Mouse (Mus musculus): ENCODE data around the gene Arhgdig. TPM values are rescaled to one million over a fixed set of nuclear protein-coding genes. Genes with fewer than 3 reads are reported as not detected.
"Not testable (repeated sequence)": the region's sequence is repeated elsewhere in the genome, so short reads cannot be mapped to it uniquely, and the experiment has no call there.

Arhgdig gene
- polyA plus RNA-seq, 1 experiment from 2014 or later, result 39.2 TPM

DNA sequence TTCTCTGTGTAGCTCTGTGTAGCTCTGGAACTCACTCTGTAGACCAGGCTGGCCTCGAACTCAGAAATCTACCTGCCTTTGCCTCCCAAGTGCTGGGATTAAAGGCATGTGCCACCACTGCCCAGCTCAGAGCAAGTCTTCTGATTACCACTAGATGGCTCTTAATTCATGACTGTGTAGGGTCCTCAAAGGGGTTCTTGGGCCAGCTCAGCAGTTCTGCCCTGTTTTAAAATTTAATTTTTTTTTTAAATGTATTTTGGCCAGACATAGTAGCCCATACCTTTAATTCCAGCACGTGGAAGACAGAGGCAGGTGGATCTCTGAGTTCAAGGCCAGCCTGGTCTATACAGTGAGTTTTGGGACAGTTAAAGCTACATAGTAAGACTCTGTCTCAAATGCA lies 32.3 kb downstream of the Arhgdig start:
- not testable (repeated sequence) for DNase-seq (ENCODE audit: low spot score); H3K9ac ChIP-seq (ENCODE audit: low read depth, low read length); H3K4me3 ChIP-seq (ENCODE audit: low read depth, low read length); H3K27ac ChIP-seq (replicated peaks; ENCODE audit: low read depth, low read length); H3K4me2 ChIP-seq (ENCODE audit: low read depth, low read length); H3K4me1 ChIP-seq (ENCODE audit: control insufficient read depth, insufficient read depth, low read length); H3K27me3 ChIP-seq (replicated peaks; ENCODE audit: control insufficient read depth, insufficient read depth, low read length); ATAC-seq (ENCODE audit: low read depth); H3K9me3 ChIP-seq (ENCODE audit: control insufficient read depth, low read length)
- 90% methylated on average over 2 of the region's 2 CpGs for WGBS
- H3K36me3 ChIP-seq (ENCODE audit: control insufficient read depth, insufficient read depth, low read length), result peaks cover 30% of the 10 kb centered on the region; the same call in 1 of the 2 replicates

- H3K4me2 ChIP-seq (ENCODE audit: low read depth, low read length), result no peak overlapping the region
- no peaks in the 10 kb centered on the region for H3K9me3 ChIP-seq (ENCODE audit: control insufficient read depth, low read length)
- H3K36me3 ChIP-seq (ENCODE audit: control insufficient read depth, insufficient read depth, low read length), result peaks cover 8% of the 10 kb centered on the region; the same call in 1 of the 2 replicates
- no peaks in the 10 kb centered on the region for H3K27me3 ChIP-seq (replicated peaks; ENCODE audit: control insufficient read depth, insufficient read depth, low read length)
- ATAC-seq (ENCODE audit: low read depth) (no peak), DNase-seq (ENCODE audit: low spot score) (no peak)
- H3K4me1 ChIP-seq (ENCODE audit: control insufficient read depth, insufficient read depth, low read length), result no peaks in the 10 kb centered on the region
- no peak overlapping the region for H3K27ac ChIP-seq (replicated peaks; ENCODE audit: low read depth, low read length)
- 91% methylated on average over 2 of the region's 2 CpGs for WGBS
- H3K4me3 ChIP-seq (ENCODE audit: low read depth, low read length), result no peak overlapping the region
- no peak overlapping the region for H3K9ac ChIP-seq (ENCODE audit: low read depth, low read length)
These were observed 39.5 kb downstream of the Arhgdig start for GRCm38 (mm10) chr17:26168039-26168438.

GRCm38 (mm10) chr17:26162736-26163135 lies 44.9 kb downstream of the Arhgdig start:
- Histone ChIP-seq H3K4me1 (ENCODE audit: control insufficient read depth, insufficient read depth, low read length) (no peaks in the 10 kb centered on the region), H3K4me3 (ENCODE audit: low read depth, low read length) (no peak overlapping the region), H3K9me3 (ENCODE audit: control insufficient read depth, low read length) (no peaks in the 10 kb centered on the region), H3K36me3 (ENCODE audit: control insufficient read depth, insufficient read depth, low read length) (peaks cover 8% of the 10 kb centered on the region; the same call in 1 of the 2 replicates), H3K9ac (ENCODE audit: low read depth, low read length) (no peak overlapping the region), H3K27ac (replicated peaks; ENCODE audit: low read depth, low read length) (no peak overlapping the region), H3K27me3 (replicated peaks; ENCODE audit: control insufficient read depth, insufficient read depth, low read length) (no peaks in the 10 kb centered on the region), H3K4me2 (ENCODE audit: low read depth, low read length) (no peak overlapping the region)
- DNase-seq (ENCODE audit: low spot score) (no peak), ATAC-seq (ENCODE audit: low read depth) (no peak)
- 85% methylated on average over 1 of the region's 1 CpGs for WGBS

DNA sequence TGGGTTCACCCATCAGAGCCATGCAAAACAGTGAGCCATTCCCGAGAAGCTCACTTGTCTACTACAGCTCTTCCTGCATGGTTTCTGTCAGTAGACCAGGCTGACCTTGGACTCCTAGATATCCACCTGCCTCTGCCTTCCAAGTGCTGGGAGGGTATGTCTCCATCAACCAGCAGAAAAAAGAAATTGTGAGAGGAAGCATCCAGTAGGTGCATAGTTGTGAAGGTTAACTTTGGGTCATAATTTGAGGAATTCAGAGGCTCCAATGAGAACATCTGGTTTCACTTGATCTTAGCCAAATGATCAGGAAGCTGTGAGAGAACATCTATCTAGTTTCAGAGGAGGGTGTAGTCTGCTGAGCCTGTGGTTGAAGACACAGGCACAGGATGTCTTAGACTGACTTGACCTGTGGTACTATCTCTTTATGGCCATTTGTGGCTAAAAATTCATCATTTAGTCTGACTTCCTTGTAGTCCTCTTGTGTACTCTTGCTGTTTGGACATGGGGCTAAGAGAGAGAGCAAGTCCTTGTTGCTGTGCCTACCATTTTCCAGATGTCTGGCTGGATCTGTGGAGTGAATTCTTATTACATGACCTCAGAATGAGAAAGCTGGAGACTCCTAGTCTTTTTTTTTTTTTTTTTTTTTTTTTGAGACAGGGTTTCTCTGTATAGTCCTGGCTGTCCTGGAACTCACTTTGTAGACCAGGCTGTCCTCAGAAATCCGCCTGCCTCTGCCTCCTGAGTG lies 55.5 kb downstream of the Arhgdig start:
- no peak for ATAC-seq (ENCODE audit: low read depth)
- WGBS, result 96% methylated on average over 2 of the region's 2 CpGs

More for the DNA sequence above, 55.5 kb downstream of the Arhgdig start:
- H3K27ac ChIP-seq (replicated peaks; ENCODE audit: low read depth, low read length), result no peak overlapping the region
- no peak overlapping the region for H3K4me2 ChIP-seq (ENCODE audit: low read depth, low read length)
- no peak overlapping the region for H3K4me3 ChIP-seq (ENCODE audit: low read depth, low read length)
- no peaks in the 10 kb centered on the region for H3K4me1 ChIP-seq (ENCODE audit: control insufficient read depth, insufficient read depth, low read length)
- no peak overlapping the region for H3K9ac ChIP-seq (ENCODE audit: low read depth, low read length)
- peaks cover 73% of the 10 kb centered on the region for H3K36me3 ChIP-seq (ENCODE audit: control insufficient read depth, insufficient read depth, low read length)
- H3K9me3 ChIP-seq (ENCODE audit: control insufficient read depth, low read length), result peaks cover 7% of the 10 kb centered on the region; the same call in 1 of the 2 replicates
- no peaks in the 10 kb centered on the region for H3K27me3 ChIP-seq (replicated peaks; ENCODE audit: control insufficient read depth, insufficient read depth, low read length)
- DNase-seq (ENCODE audit: low spot score), result no peak

Other genes starting within 250 kb of the Arhgdig start
- gene Capn15, start 222.0 kb downstream of the Arhgdig start, polyA plus RNA-seq (2014; fragmentation: Nextera tagmentation; extraction: Ambion mirVana), result 25.2 and 25.8 TPM in 2 replicates
- gene Rab11fip3, start 138.2 kb downstream of the Arhgdig start, polyA plus RNA-seq (2014; fragmentation: Nextera tagmentation; extraction: Ambion mirVana), result 15.8 and 17.7 TPM in 2 replicates
- 15.7 and 18.5 TPM in 2 replicates for gene Decr2, start 117.4 kb downstream of the Arhgdig start, polyA plus RNA-seq (2014; fragmentation: Nextera tagmentation; extraction: Ambion mirVana)
- 77.2 and 92.4 TPM in 2 replicates for gene Nme4, start 112.2 kb downstream of the Arhgdig start, polyA plus RNA-seq (2014; fragmentation: Nextera tagmentation; extraction: Ambion mirVana)
- gene Tmem8, start 94.5 kb downstream of the Arhgdig start, polyA plus RNA-seq (2014; fragmentation: Nextera tagmentation; extraction: Ambion mirVana), result 2.1 and 3.0 TPM in 2 replicates
- gene Mrpl28, start 84.3 kb downstream of the Arhgdig start, polyA plus RNA-seq (2014; fragmentation: Nextera tagmentation; extraction: Ambion mirVana), result 177 and 183 TPM in 2 replicates
- gene Axin1, start 69.1 kb downstream of the Arhgdig start, polyA plus RNA-seq (2014; fragmentation: Nextera tagmentation; extraction: Ambion mirVana), result 10.7 and 12.9 TPM in 2 replicates
- 0.43 and 0.85 TPM in 2 replicates for gene Pdia2, start 8.7 kb downstream of the Arhgdig start, polyA plus RNA-seq (2014; fragmentation: Nextera tagmentation; extraction: Ambion mirVana)
- 8.5 and 13.2 TPM in 2 replicates for gene Rgs11, start 4.8 kb downstream of the Arhgdig start, polyA plus RNA-seq (2014; fragmentation: Nextera tagmentation; extraction: Ambion mirVana)
- 39.4 and 42.3 TPM in 2 replicates for gene Fam234a, start 36.5 kb upstream of the Arhgdig start, polyA plus RNA-seq (2014; fragmentation: Nextera tagmentation; extraction: Ambion mirVana)
- gene Luc7l, start 45.1 kb upstream of the Arhgdig start, polyA plus RNA-seq (2014; fragmentation: Nextera tagmentation; extraction: Ambion mirVana), result 77.8 and 83.3 TPM in 2 replicates
- gene Neurl1b, start 207.0 kb upstream of the Arhgdig start, polyA plus RNA-seq (2014; fragmentation: Nextera tagmentation; extraction: Ambion mirVana), result 0.85 and 1.0 TPM in 2 replicates

All from embryonic facial prominence, embryonic 14.5 days (tissue).